Mouse (Mus musculus) Patski (cell line): ENCODE measurements at regions not wholly inside any gene's neighbourhood (a gene's known extent, or its start where the extent isn't known, plus 50 kb on each side); places are given as distances from the start of the nearest gene placed in this dataset.

Experiments
- ATAC-seq: fragments of 100-300 bp; one replicate; pipeline ENCODE4 v1.8.0; 2021
- CTCF ChIA-PET: fragments of 350-600 bp; sonication (Branson Sonifier 250); formaldehyde crosslinking; loops from one replicate; lab custom pipeline; 2022; ENCODE audit warnings: inconsistent platforms; lab: Charles Lee
- POLR2A ChIA-PET: fragments of 350-600 bp; sonication (Branson Sonifier 250); formaldehyde crosslinking; loops from one replicate; lab custom pipeline; 2022; ENCODE audit warnings: antibody characterized with exemption, inconsistent platforms; lab: Charles Lee
- DNase-seq: peaks from one replicate; pipeline ENCODE4 v3.0.0-alpha.2; 2011; ENCODE audit warnings: low read depth, low spot score
- H3K27me3 ChIP-seq: fragments of 371-371 bp; one replicate; pipeline ENCODE4 v1.5.1; 2021
- CTCF ChIP-seq: fragments of 100-300 bp; IDR thresholded peaks from one replicate; pipeline ENCODE4 v1.5.1; 2021
- in situ Hi-C: fragments of 300-500 bp; cut with MboI; formaldehyde crosslinking; loops from 3 replicates; pipeline ENCODE4 v1.11.1; 2018; ENCODE audit warnings: low pct_unique_long_range_greater_than_20kb, mixed read lengths

DNA sequence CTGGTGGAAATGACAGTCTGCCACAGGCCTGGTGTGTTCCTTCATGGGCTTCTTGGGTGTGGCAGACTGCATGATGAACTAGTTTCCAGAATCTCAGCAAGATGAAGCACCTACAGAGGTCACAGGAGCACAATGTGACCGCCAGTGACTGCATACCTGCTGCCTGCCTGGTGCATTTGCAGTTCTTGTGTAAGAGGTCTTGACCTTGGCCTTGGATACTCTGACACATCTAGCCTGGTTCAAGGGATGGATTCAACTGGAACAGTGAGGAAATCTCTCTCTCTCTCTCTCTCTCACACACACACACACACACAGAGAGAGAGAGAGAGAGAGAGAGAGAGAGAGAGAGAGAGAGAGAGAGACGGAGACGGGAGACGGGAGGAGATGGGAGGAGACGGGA, 301.9 kb upstream of the Hs6st1 start:
- in situ Hi-C loops = no loop called here
- CTCF ChIA-PET = no interaction called here
- no peak for TF ChIP-seq CTCF
- H3K27me3 ChIP-seq = no peaks in the 10 kb centered on the region
- POLR2A ChIA-PET = no interaction called here
- no peak for ATAC-seq
- DNase-seq = no peak

- CTCF ChIA-PET = no interaction called here
- POLR2A ChIA-PET = interaction anchor here (0.7 kb wide), 1 partner anchor 10 kb away, joined by 4 read pairs; no protein-coding TSS in a partner anchor
- DNase-seq (no peak), ATAC-seq (no peak)
- in situ Hi-C loops = no loop called here
- H3K27me3 ChIP-seq = no peaks in the 10 kb centered on the region
- TF ChIP-seq CTCF = no peak
Observed at GRCm38 (mm10) chr1:35772567-35772966, 295.6 kb upstream of the Hs6st1 start.

DNA sequence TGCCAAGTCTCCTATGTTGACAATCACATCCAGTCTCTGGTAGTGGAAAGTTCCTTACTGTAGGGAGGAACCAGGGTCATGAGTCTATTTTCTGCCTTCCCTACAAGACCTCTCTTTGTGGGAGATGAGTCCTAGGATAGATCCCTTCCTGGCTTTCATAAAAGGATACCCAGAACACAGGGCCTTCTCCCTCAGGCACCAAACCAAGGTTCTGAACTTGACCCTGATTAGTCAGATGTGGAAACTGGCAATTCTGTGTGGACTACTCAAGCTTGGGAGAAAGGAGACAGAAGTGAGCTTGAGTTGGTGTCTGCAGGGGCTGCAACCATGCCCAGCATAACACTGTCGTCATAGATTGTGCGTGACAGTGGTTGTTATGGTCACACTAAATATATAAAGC, 293.6 kb upstream of the Hs6st1 start:
- in situ Hi-C loops = no loop called here
- ATAC-seq (no peak), DNase-seq (no peak)
- ChIA-PET CTCF (no interaction called here), POLR2A (no interaction called here)
- H3K27me3 ChIP-seq = no peaks in the 10 kb centered on the region
- no peak for TF ChIP-seq CTCF

GRCm38 (mm10) chr1:35782668-35783067, 285.5 kb upstream of the Hs6st1 start:
- DNase-seq = no peak
- in situ Hi-C loops = no loop called here
- CTCF ChIA-PET = interaction anchor here (1.4 kb wide), 1 partner anchor 14 kb away, joined by 5 read pairs; no protein-coding TSS in a partner anchor
- ATAC-seq = no peak
- H3K27me3 ChIP-seq = no peaks in the 10 kb centered on the region
- POLR2A ChIA-PET = interaction anchor here (1.1 kb wide), 1 partner anchor 10 kb away, joined by 4 read pairs; no protein-coding TSS in a partner anchor
- no peak for TF ChIP-seq CTCF

- ATAC-seq (no peak), DNase-seq (no peak)
- ChIA-PET CTCF (interaction anchor here (3.1 kb wide), 1 partner anchor 13 kb away, joined by 11 read pairs; no protein-coding TSS in a partner anchor), POLR2A (no interaction called here)
- in situ Hi-C loops = no loop called here
- H3K27me3 ChIP-seq = no peaks in the 10 kb centered on the region
- TF ChIP-seq CTCF = peak; percentile 25
Observed at GRCm38 (mm10) chr1:35783427-35783826, 284.8 kb upstream of the Hs6st1 start.

DNA sequence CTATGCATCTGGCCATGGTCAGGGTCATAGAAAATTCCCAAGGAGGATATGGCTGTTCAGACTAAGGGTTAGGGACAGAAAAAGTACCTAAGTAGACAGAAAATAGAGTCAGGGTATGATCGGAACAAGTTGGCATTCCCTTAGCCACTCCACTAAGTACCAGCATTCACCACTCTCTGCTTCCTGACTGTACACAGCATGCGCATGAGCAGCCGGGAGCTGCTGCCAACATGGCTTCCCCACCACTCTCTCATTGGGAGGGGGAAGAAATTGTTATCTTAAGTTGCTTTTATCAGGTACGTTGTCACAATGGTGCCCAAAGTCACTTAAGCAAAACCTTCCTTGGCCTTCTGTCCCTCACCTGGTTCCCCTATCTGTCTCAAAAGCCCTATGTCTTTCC, 282.0 kb upstream of the Hs6st1 start:
- ChIA-PET POLR2A (no interaction called here), CTCF (interaction anchor here (1.3 to 3.1 kb wide), 3 partner anchors 10 to 23 kb away, joined by 5 to 11 read pairs (median 5); no protein-coding TSS in a partner anchor)
- ATAC-seq (no peak), DNase-seq (no peak)
- TF ChIP-seq CTCF = no peak
- in situ Hi-C loops = no loop called here
- H3K27me3 ChIP-seq = no peaks in the 10 kb centered on the region

DNA sequence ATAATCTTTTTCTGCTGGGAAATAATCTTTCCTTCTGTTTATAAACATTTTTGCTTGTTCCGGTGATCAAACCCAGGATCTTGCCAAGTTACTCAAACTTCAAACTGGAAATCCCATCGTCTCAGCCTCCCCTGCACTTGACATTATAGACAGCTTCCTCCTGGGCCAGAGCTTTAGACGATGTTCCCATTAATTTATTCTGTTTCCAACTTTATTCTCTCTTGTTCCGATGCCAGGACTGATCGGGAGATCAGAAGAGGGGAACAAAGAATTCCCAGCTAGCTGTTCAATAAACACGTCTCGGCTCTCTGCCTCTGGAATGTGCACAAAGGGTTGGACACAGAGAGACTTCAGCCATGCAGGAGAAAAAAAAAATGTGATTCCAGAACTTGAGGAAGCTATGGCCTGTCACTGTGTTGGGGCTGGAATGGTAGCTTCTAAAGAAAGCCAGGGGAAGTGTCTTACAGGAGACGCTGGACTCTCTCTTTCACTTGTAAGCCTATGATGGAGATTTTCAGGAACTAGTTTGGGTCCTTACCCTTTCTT, 281.5 kb upstream of the Hs6st1 start:
- POLR2A ChIA-PET = no interaction called here
- no peak for DNase-seq
- no peaks in the 10 kb centered on the region for H3K27me3 ChIP-seq
- in situ Hi-C loops = no loop called here
- no peak for TF ChIP-seq CTCF
- ATAC-seq = no peak
- CTCF ChIA-PET = interaction anchor here (0.6 to 1.5 kb wide), 3 partner anchors 9 to 22 kb away, joined by 3 to 5 read pairs (median 5); no protein-coding TSS in a partner anchor

DNA sequence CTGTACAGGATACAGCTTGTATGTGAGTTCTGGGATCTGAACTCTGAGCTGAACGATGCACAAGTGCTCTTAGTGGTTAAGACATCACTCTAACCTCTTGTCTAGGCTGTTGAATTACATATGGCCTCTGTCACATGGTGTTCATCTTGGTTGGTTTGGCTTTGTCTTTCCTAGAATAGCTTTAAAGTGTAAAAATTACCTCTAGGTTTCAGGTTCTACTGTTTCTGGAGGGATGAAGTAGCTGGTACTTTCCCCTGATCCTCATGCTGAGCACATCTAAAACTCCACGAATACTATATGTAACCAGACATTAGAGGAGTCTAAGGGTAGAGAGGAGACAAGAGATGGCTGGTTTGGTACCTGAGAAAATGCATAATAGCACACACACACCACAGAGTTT, 271.1 kb upstream of the Hs6st1 start:
- ChIA-PET POLR2A (no interaction called here), CTCF (interaction anchor here (0.7 to 2.3 kb wide), 4 partner anchors 10 to 30 kb away, joined by 3 to 11 read pairs (median 4); no protein-coding TSS in a partner anchor)
- H3K27me3 ChIP-seq = no peaks in the 10 kb centered on the region
- in situ Hi-C loops = no loop called here
- ATAC-seq (no peak), DNase-seq (no peak)
- no peak for TF ChIP-seq CTCF

DNA sequence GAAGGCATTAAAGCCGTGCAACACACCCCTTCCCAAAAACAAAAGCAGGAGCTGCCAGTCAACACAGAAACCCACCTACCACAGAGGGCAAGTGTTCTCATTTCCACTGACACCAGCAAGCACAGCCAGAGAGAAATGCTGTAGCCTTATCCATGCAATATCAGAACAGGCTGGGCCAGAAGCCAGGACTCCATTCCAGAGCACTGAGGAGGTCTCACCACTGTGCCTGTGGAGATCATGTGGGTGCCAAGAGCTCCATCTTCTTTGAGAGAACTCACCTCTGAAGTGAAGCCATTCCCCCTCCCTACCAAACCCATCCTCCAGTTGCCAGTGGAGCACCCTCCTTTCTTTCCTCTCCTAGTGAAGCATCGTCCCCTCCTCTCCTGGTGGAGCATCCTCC, 270.7 kb upstream of the Hs6st1 start:
- no peak for ATAC-seq
- in situ Hi-C loops = no loop called here
- ChIA-PET POLR2A (no interaction called here), CTCF (interaction anchor here (1.8 to 2.3 kb wide), 2 partner anchors 13 to 15 kb away, joined by 5 to 11 read pairs; no protein-coding TSS in a partner anchor)
- DNase-seq = no peak
- TF ChIP-seq CTCF = no peak
- H3K27me3 ChIP-seq = no peaks in the 10 kb centered on the region

- ATAC-seq (no peak), DNase-seq (no peak)
- no peaks in the 10 kb centered on the region for H3K27me3 ChIP-seq
- ChIA-PET CTCF (interaction anchor here (1.0 kb wide), 1 partner anchor 9 kb away, joined by 3 read pairs; no protein-coding TSS in a partner anchor), POLR2A (no interaction called here)
- in situ Hi-C loops = no loop called here
- TF ChIP-seq CTCF = no peak
Observed at GRCm38 (mm10) chr1:35805546-35805945, 262.7 kb upstream of the Hs6st1 start.

DNA sequence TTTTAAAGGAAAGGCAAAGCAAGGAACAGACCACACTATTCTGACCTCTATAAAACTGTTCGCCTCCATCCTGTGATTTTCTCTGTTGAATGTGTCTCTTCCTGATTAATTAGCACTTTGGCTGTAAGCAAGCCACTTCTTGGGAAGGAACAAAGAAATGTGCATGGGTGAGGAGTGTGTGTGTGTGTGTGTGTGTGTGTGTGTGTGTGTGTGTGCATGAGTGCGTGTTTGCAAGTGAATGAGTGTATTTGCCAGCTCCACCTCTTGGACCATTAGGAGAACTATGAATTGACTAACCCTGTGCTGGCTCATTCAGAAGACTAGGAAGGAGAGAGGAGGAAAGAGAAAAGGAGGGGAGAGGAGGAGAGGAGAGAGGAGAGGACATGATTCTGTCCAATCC, 261.9 kb upstream of the Hs6st1 start:
- DNase-seq (no peak), ATAC-seq (no peak)
- TF ChIP-seq CTCF = no peak
- ChIA-PET CTCF (interaction anchor here (1.3 kb wide), 1 partner anchor 10 kb away, joined by 4 read pairs; no protein-coding TSS in a partner anchor), POLR2A (no interaction called here)
- no peaks in the 10 kb centered on the region for H3K27me3 ChIP-seq
- in situ Hi-C loops = no loop called here
